Mouse (Mus musculus): ENCODE measurements around the gene Rtel1. TPM values are rescaled to one million over a fixed set of nuclear protein-coding genes. Genes with fewer than 3 reads are reported as not detected.
A peak's percentile ranks its signal among the peaks of the same experiment; 100 is the strongest.

The Rtel1 gene
- total RNA-seq, 2 experiments from 2014 or later, result 12.0 to 13.0 TPM

- intact Hi-C loops (cut with DNase I), result no loop called here
- DNase-seq, result no peak
- Histone ChIP-seq H3K27ac (no peak overlapping the region), H3K4me3 (no peak overlapping the region)
- TF ChIP-seq CTCF (IDR thresholded peaks at IDR 0.05), result no peak
Measured at GRCm38 (mm10) chr2:181342766-181343165, 23.2 kb downstream of the Rtel1 start.

- Histone ChIP-seq H3K4me3 (no peak overlapping the region), H3K27ac (no peak overlapping the region)
- DNase-seq, result no peak
- no peak for TF ChIP-seq CTCF (IDR thresholded peaks at IDR 0.05)
- intact Hi-C loops (cut with DNase I), result no loop called here
Measured at GRCm38 (mm10) chr2:181356780-181357179, 37.2 kb downstream of the Rtel1 start.

- Histone ChIP-seq H3K4me3 (peak overlapping the region; percentile 98), H3K27ac (peak overlapping the region; percentile 98; the same call in 1 of the 2 replicates)
- intact Hi-C loops (cut with DNase I), result no loop called here
- TF ChIP-seq CTCF (IDR thresholded peaks at IDR 0.05), result no peak
- DNase-seq, result no peak
Measured at GRCm38 (mm10) chr2:181363946-181364345, 44.4 kb downstream of the Rtel1 start.

- no peak for DNase-seq
- Histone ChIP-seq H3K4me3 (peak overlapping the region; percentile 98), H3K27ac (peak overlapping the region; percentile 98)
- no peak for TF ChIP-seq CTCF (IDR thresholded peaks at IDR 0.05)
- intact Hi-C loops (cut with DNase I), result no loop called here
Measured at GRCm38 (mm10) chr2:181364487-181364859, 44.9 kb downstream of the Rtel1 start.

GRCm38 (mm10) chr2:181364860-181365596 lies 45.5 kb downstream of the Rtel1 start, which contains the start of the genes Zgpat and Arfrp1:
Gene Zgpat (plus strand): TSS chr2:181364928.
Gene Arfrp1 (minus strand): TSS chr2:181365404.
- H3K4me3 ChIP-seq, result peak within 1 kb of the TSS; percentile 98
- intact Hi-C loops (cut with DNase I), result no loop called here
- peak within 1 kb of the TSS; percentile 98 for H3K27ac ChIP-seq
- 0 out of 2 replicates have a peak, but pooled peaks have one; percentile 4 for TF ChIP-seq CTCF (IDR thresholded peaks at IDR 0.05)
- DNase-seq, result peak; percentile 95

GRCm38 (mm10) chr2:181365655-181366075 lies 46.1 kb downstream of the Rtel1 start:
- TF ChIP-seq CTCF (IDR thresholded peaks at IDR 0.05), result no peak
- Histone ChIP-seq H3K27ac (peak overlapping the region; percentile 98), H3K4me3 (peak overlapping the region; percentile 98)
- intact Hi-C loops (cut with DNase I), result no loop called here
- no peak for DNase-seq

GRCm38 (mm10) chr2:181370001-181370400 lies 50.5 kb downstream of the Rtel1 start:
- TF ChIP-seq CTCF (IDR thresholded peaks at IDR 0.05), result no peak
- DNase-seq, result no peak
- H3K27ac ChIP-seq, result 0 out of 2 replicates have a peak overlapping the region, but pooled peaks have one; percentile 12
- no peak overlapping the region for H3K4me3 ChIP-seq
- intact Hi-C loops (cut with DNase I), result no loop called here

- peak; percentile 58 for TF ChIP-seq CTCF (IDR thresholded peaks at IDR 0.05)
- no peak for DNase-seq
- no peak overlapping the region for H3K4me3 ChIP-seq
- no peak overlapping the region for H3K27ac ChIP-seq
- intact Hi-C loops (cut with DNase I), result no loop called here
Measured at GRCm38 (mm10) chr2:181375787-181376186, 56.2 kb downstream of the Rtel1 start.

GRCm38 (mm10) chr2:181377230-181377629 lies 57.7 kb downstream of the Rtel1 start:
- H3K4me3 ChIP-seq, result no peak overlapping the region
- H3K27ac ChIP-seq, result no peak overlapping the region
- no peak for TF ChIP-seq CTCF (IDR thresholded peaks at IDR 0.05)
- intact Hi-C loops (cut with DNase I), result no loop called here
- no peak for DNase-seq

- Histone ChIP-seq H3K4me3 (no peak overlapping the region), H3K27ac (no peak overlapping the region)
- TF ChIP-seq CTCF (IDR thresholded peaks at IDR 0.05), result no peak
- DNase-seq, result no peak
- intact Hi-C loops (cut with DNase I), result no loop called here
Measured at GRCm38 (mm10) chr2:181378701-181379100, 59.2 kb downstream of the Rtel1 start.

GRCm38 (mm10) chr2:181379778-181380177 lies 60.2 kb downstream of the Rtel1 start, which contains the start of gene Lime1:
Gene Lime1 (plus strand): TSS chr2:181380078.
- H3K27ac ChIP-seq, result no peak within 1 kb of the TSS
- TF ChIP-seq CTCF (IDR thresholded peaks at IDR 0.05), result no peak
- no peak for DNase-seq
- H3K4me3 ChIP-seq, result no peak within 1 kb of the TSS
- intact Hi-C loops (cut with DNase I), result no loop called here

GRCm38 (mm10) chr2:181380251-181380650 lies 60.7 kb downstream of the Rtel1 start:
- intact Hi-C loops (cut with DNase I), result no loop called here
- Histone ChIP-seq H3K4me3 (no peak overlapping the region), H3K27ac (no peak overlapping the region)
- DNase-seq, result no peak
- no peak for TF ChIP-seq CTCF (IDR thresholded peaks at IDR 0.05)

- H3K27ac ChIP-seq, result no peak overlapping the region
- no peak for TF ChIP-seq CTCF (IDR thresholded peaks at IDR 0.05)
- no peak for DNase-seq
- H3K4me3 ChIP-seq, result no peak overlapping the region
- intact Hi-C loops (cut with DNase I), result no loop called here
Measured at GRCm38 (mm10) chr2:181381107-181381506, 61.6 kb downstream of the Rtel1 start.
